Mouse (Mus musculus): ENCODE results near the gene Ss18l1.

The Ss18l1 gene

GRCm38 (mm10) chr2:180116741-180117484, 74.6 kb downstream of the Ss18l1 start:
- TF ChIP-seq GATA4 (IDR thresholded peaks at IDR 0.05; ENCODE audit: insufficient replicate concordance, low read length), result no peak

GRCm38 (mm10) chr2:180117485-180118194, 75.3 kb downstream of the Ss18l1 start:
- TF ChIP-seq GATA4 (IDR thresholded peaks at IDR 0.05; ENCODE audit: insufficient replicate concordance, low read length), result no peak

- TF ChIP-seq GATA4 (IDR thresholded peaks at IDR 0.05; ENCODE audit: insufficient replicate concordance, low read length), result peak; percentile 54; the same call in 1 of the 2 replicates
Observed at GRCm38 (mm10) chr2:180118661-180119438, 76.5 kb downstream of the Ss18l1 start, which contains the start of gene Osbpl2. Osbpl2 (plus strand) TSS chr2:180119306.
